Mouse (Mus musculus) liver, adult 2 months (tissue): ENCODE measurements at regions not wholly inside any gene's neighbourhood (a gene's known extent, or its start where the extent isn't known, plus 50 kb on each side); places are given as distances from the start of the nearest gene placed in this dataset.

Experiments used
- CTCF ChIP-seq: fragments of 200-500 bp; IDR thresholded peaks from 2 replicates; pipeline ENCODE4 v1.5.1; 2011; ENCODE audit warnings: low read depth, low read length, control low read depth
- POLR2A ChIP-seq: fragments of 200-500 bp; IDR thresholded peaks from 2 replicates; pipeline ENCODE4 v1.6.1; 2011; ENCODE audit warnings: low read length, control low read depth; ENCODE audit not compliant: insufficient read depth; ENCODE audit errors: extremely low read depth

- TF ChIP-seq CTCF: no peak
- no peak for TF ChIP-seq POLR2A
These were observed 128.4 kb downstream of the Utp6 start for GRCm38 (mm10) chr11:79833817-79834216.
